Mouse (Mus musculus): Measurements from ENCODE around the gene Pon2.

The Pon2 gene

GRCm38 (mm10) chr6:5222080-5222479 is 76.2 kb downstream of the Pon2 start:
- DNase-seq: no peak

- no peak for DNase-seq
These were observed 80.1 kb downstream of the Pon2 start for GRCm38 (mm10) chr6:5218190-5218589.
